Mouse (Mus musculus) liver, postnatal 0 days (tissue): Measurements from ENCODE around the gene Zfp189. TPM values are rescaled to one million over a fixed set of nuclear protein-coding genes. Genes with fewer than 3 reads are reported as not detected.
"Not testable (repeated sequence)": the region's sequence is repeated elsewhere in the genome, so short reads cannot be mapped to it uniquely, and the experiment has no call there.

Source experiments
- ATAC-seq: fragments of 200-750 bp; cut with Nextera tagmentation; 2 replicates; pipeline ENCODE4 v1.8.0; 2017; ENCODE audit warnings: mild to moderate bottlenecking, moderate library complexity
- DNase-seq: peaks from one replicate; pipeline ENCODE4 v3.0.0-alpha.2; 2016
- H3K27ac ChIP-seq: fragments of 300-500 bp; sonication (generic); 2 replicates; pipeline ENCODE4 v1.5.1; 2014; ENCODE audit warnings: antibody characterized with exemption, moderate library complexity, mild to moderate bottlenecking, low read depth
- H3K27me3 ChIP-seq: fragments of 300-500 bp; sonication (generic); 2 replicates; pipeline ENCODE4 v1.6.1; 2014; ENCODE audit warnings: low read length, control low read depth, mixed read lengths; ENCODE audit not compliant: insufficient read depth
- H3K36me3 ChIP-seq: fragments of 300-500 bp; sonication (generic); replicated peaks from 2 replicates; pipeline ENCODE4 v1.6.1; 2014; ENCODE audit warnings: mild to moderate bottlenecking, control low read depth, low read length, moderate library complexity, mixed read lengths; ENCODE audit not compliant: insufficient read depth
- H3K4me1 ChIP-seq: fragments of 300-500 bp; sonication (generic); 2 replicates; pipeline ENCODE4 v1.6.1; 2014; ENCODE audit warnings: antibody characterized with exemption, mild to moderate bottlenecking, control low read depth; ENCODE audit not compliant: insufficient read depth
- H3K4me2 ChIP-seq: fragments of 300-500 bp; sonication (generic); 2 replicates; pipeline ENCODE4 v1.6.1; 2014; ENCODE audit warnings: low read depth, mild to moderate bottlenecking, low read length, moderate library complexity, mixed read lengths
- H3K4me3 ChIP-seq: fragments of 300-500 bp; sonication (generic); 2 replicates; pipeline ENCODE4 v1.5.1; 2014; ENCODE audit warnings: low read depth, low read length
- H3K9ac ChIP-seq: fragments of 300-500 bp; sonication (generic); replicated peaks from 2 replicates; pipeline ENCODE4 v1.6.1; 2014; ENCODE audit warnings: mild to moderate bottlenecking, moderate library complexity
- H3K9me3 ChIP-seq: fragments of 300-500 bp; sonication (generic); 2 replicates; pipeline ENCODE4 v1.6.1; 2016; ENCODE audit warnings: mild to moderate bottlenecking, control low read depth, low read length, mixed read lengths
- CTCF ChIP-seq: sonication (generic); IDR thresholded peaks from 2 replicates; pipeline ENCODE4 v1.5.1; 2016; ENCODE audit warnings: antibody characterized with exemption, low read depth
- EP300 ChIP-seq: IDR thresholded peaks from 2 replicates; pipeline ENCODE4 v1.6.1; 2016; ENCODE audit warnings: antibody characterized with exemption, low read depth, mild to moderate bottlenecking
- WGBS: fragments of 180-500 bp; shearing (Covaris S2); extraction: QIAGEN DNeasy Blood & Tissue Kit; methylation state at CpG from one replicate; pipeline ENCODE4 v1.1.7; 2014; ENCODE audit not compliant: insufficient replicate concordance; 5-methylcytosine and 5-hydroxymethylcytosine counted together
- polyA plus RNA-seq: library from polyadenylated mRNA; unstranded; fragments of >200 nt; fragmentation: Nextera tagmentation; extraction: Ambion mirVana; gene quantifications from 2 replicates; pipeline ENCODE4 v1.2.1, GENCODE M21; 2015

Zfp189 gene
- polyA plus RNA-seq, 1 experiment from 2014 or later, result 2.2 TPM

GRCm38 (mm10) chr4:49509183-49509582 lies 11.8 kb upstream of the Zfp189 start:
- 74% methylated on average over 2 of the region's 2 CpGs for WGBS
- DNase-seq (no peak), ATAC-seq (no peak)
- Histone ChIP-seq H3K9me3 (no peaks in the 10 kb centered on the region), H3K4me3 (no peak overlapping the region), H3K27ac (peak overlapping the region; percentile 73; the same call in 1 of the 2 replicates), H3K4me1 (peaks cover 7% of the 10 kb centered on the region; the same call in 1 of the 2 replicates), H3K27me3 (no peaks in the 10 kb centered on the region), H3K9ac (no peak overlapping the region), H3K36me3 (peaks cover 19% of the 10 kb centered on the region), H3K4me2 (no peak overlapping the region)
- no peak for TF ChIP-seq EP300
- no peak for TF ChIP-seq CTCF

- 47% methylated on average over 1 of the region's 1 CpGs for WGBS
- Histone ChIP-seq H3K36me3 (peaks cover 22% of the 10 kb centered on the region), H3K27ac (peak overlapping the region; percentile 73)
- peak; percentile 81 for ATAC-seq
- H3K4me3 ChIP-seq, H3K9me3 ChIP-seq, H3K9ac ChIP-seq, H3K27me3 ChIP-seq, DNase-seq, H3K4me1 ChIP-seq, H3K4me2 ChIP-seq: not testable (repeated sequence)
Observed at GRCm38 (mm10) chr4:49510236-49510835, 10.6 kb upstream of the Zfp189 start.

GRCm38 (mm10) chr4:49512636-49513035 lies 8.3 kb upstream of the Zfp189 start:
- 88% methylated on average over 4 of the region's 4 CpGs for WGBS
- Histone ChIP-seq H3K4me3 (no peak overlapping the region), H3K9ac (no peak overlapping the region), H3K9me3 (no peaks in the 10 kb centered on the region), H3K4me2 (no peak overlapping the region), H3K36me3 (peaks cover 22% of the 10 kb centered on the region), H3K4me1 (0 out of 2 replicates have a peak, but pooled peaks cover 5% of the 10 kb centered on the region), H3K27ac (no peak overlapping the region), H3K27me3 (no peaks in the 10 kb centered on the region)
- ATAC-seq (no peak), DNase-seq (no peak)
- TF ChIP-seq CTCF (no peak), EP300 (no peak)

DNA sequence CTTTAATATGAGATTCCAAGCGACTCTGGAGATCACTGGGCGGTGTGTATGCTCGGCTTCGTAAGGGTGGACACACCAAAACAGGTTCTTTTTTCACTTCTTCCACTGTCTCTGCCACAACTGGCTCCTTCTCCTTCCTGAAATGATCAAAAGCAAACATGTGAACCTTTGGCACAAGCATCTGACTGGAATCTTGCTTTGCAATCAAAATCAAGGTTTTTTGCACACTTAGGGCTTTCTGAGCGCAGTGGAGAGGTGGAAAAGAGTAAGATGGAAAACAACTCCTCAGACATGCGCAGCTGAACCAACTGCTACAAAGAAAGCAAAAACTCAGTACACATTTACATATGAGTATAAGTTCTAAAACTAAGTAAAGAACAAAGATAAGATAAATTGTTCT lies 6.5 kb upstream of the Zfp189 start:
- H3K27me3 ChIP-seq, result no peaks in the 10 kb centered on the region
- no peak overlapping the region for H3K4me3 ChIP-seq
- TF ChIP-seq EP300, result no peak
- TF ChIP-seq CTCF, result no peak
- H3K27ac ChIP-seq, result no peak overlapping the region
- WGBS, result 93% methylated on average over 6 of the region's 6 CpGs
- no peak overlapping the region for H3K4me2 ChIP-seq
- H3K36me3 ChIP-seq, result peaks cover 22% of the 10 kb centered on the region
- ATAC-seq (no peak), DNase-seq (no peak)
- H3K4me1 ChIP-seq, result peaks cover 10% of the 10 kb centered on the region; the same call in 1 of the 2 replicates
- H3K9ac ChIP-seq, result no peak overlapping the region
- H3K9me3 ChIP-seq, result no peaks in the 10 kb centered on the region

DNA sequence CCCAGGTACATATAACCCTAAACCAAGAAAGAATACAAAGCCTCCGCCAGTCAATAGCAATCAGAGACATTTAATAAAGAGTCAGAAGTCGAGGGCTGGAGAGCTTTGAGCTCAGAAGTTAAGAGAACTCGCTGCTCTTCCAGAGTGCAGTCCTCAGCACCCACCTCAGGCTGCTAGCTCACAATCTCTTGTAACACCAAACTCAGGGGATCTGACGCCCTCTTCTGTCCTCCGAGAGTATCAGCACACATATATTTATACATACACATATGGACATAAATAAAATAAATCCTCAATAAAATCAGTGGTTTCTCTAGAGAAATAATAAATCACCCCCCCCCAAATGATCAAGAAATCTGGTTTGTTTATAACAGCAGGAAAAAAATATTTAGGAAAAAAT lies 1.5 kb upstream of the Zfp189 start:
- Histone ChIP-seq H3K36me3 (peaks cover 5% of the 10 kb centered on the region), H3K27me3 (no peaks in the 10 kb centered on the region), H3K4me2 (peak overlapping the region; percentile 90), H3K4me1 (peaks cover 13% of the 10 kb centered on the region), H3K9me3 (no peaks in the 10 kb centered on the region), H3K9ac (no peak overlapping the region), H3K27ac (no peak overlapping the region), H3K4me3 (peak overlapping the region; percentile 84)
- WGBS, result 77% methylated on average over 5 of the region's 5 CpGs
- TF ChIP-seq CTCF (peak; percentile 49), EP300 (no peak)
- ATAC-seq, result no peak
- peak; percentile 42 for DNase-seq

DNA sequence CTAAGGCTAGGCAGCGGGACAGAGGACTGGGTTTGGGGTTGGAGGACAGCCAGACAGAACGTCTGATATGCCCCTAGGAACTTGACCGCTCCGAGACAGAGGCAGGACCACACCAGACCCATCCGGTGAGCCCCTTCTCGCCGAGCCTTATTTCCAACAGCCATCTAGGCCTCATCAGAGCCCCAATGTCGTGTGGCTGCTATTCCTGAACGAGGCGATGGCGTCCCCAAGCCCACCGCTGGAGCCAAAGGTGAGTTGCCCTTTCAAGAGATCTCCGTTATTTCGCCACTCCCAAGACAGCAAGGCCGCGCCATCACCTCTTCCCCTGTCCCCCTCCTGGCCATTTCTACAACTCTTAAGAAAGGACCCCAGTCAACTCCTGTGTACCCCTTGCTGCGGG lies 370 bp downstream of the Zfp189 start:
- H3K4me3 ChIP-seq, result peak overlapping the region; percentile 84
- no peaks in the 10 kb centered on the region for H3K27me3 ChIP-seq
- ATAC-seq, result peak; percentile 37
- peaks cover 10% of the 10 kb centered on the region for H3K4me1 ChIP-seq
- H3K27ac ChIP-seq, result peak overlapping the region; percentile 24; the same call in 1 of the 2 replicates
- peak overlapping the region; percentile 90 for H3K4me2 ChIP-seq
- no peaks in the 10 kb centered on the region for H3K9me3 ChIP-seq
- DNase-seq, result no peak
- 0% methylated on average over 17 of the region's 17 CpGs for WGBS
- H3K9ac ChIP-seq, result peak overlapping the region; percentile 77
- peak; percentile 13; the same call in 1 of the 2 replicates for TF ChIP-seq CTCF
- TF ChIP-seq EP300, result no peak
- peaks cover 7% of the 10 kb centered on the region; the same call in 1 of the 2 replicates for H3K36me3 ChIP-seq
